Mouse (Mus musculus) urinary bladder, postnatal 10 days (tissue): Measurements from ENCODE around the gene Diras1.
"Not testable (repeated sequence)": the region's sequence is repeated elsewhere in the genome, so short reads cannot be mapped to it uniquely, and the experiment has no call there.

Experiments used
- DNase-seq: peaks from one replicate; pipeline ENCODE4 v3.0.0; 2022; ENCODE audit warnings: low spot score

Gene Diras1

DNA sequence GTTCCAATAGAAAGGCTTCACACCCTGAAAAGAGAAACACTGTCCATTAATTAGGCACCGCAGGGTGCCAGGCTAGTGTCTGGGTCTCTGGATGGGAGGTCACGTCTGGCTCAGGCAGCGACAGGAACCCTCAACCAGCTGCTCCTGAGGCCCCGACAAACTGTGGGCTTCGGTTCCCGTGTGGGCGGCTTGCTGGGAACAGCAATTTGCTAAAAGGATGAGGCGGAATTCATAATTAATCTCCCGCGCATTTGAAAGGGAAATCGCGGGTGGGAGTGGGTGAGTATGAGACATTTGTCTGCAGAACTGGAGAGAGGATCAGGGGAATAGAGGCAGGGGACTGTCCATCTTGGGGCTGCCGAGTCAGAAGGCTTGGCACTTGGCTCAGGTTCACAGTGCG lies 27.4 kb downstream of the Diras1 start:
- no peak for DNase-seq

GRCm38 (mm10) chr10:80997332-80997731 lies 28.1 kb downstream of the Diras1 start:
- DNase-seq = no peak

- DNase-seq = no peak
Observed at GRCm38 (mm10) chr10:80996501-80996900, 29.0 kb downstream of the Diras1 start.

DNA sequence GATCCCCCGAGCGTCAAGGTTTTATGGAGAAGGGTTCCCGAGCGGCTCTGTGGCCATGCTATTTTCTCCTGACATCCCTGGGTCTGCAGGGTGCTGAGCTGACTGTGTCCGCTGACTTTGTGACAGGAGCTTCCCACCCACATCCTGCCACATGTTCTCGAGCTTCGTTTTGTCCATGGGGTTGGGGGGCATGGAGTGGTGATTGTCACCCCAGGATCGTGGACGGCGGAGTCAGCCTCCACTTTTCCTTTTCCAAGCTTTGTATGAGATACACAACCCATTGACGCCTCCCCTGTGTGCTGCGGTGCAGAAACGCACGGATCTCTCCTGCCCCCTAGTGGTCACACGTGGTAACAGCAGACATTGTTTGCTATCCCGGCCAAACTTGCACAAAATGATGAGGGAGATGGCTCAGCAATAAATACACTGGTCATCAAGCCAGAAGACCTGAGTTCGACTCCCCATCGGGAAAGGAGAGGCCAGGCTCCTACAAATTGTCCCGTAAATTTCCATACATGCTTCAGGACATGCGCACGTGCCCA lies 30.3 kb downstream of the Diras1 start:
- DNase-seq = peak; percentile 59

DNA sequence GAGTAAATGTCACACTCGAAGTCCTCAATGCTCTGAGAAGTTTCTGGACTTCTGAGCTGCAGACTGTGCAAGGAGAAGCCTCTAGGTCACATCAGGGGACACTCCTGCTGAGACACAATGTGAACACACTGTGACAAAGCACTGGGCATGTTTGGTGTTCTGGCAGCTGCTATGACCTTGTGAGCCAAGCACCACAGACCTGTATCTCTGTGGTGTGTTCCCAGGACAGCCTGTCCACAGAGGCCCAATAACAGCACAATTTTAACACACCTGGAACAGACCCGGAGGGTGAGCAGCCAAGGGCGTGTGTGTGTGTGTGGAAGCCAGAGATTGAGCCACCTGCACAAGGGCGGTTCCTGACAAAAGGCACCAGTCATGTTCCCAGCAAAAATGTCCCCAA lies 30.8 kb downstream of the Diras1 start:
- no peak for DNase-seq

- no peak for DNase-seq
Observed at GRCm38 (mm10) chr10:80993276-80993675, 32.2 kb downstream of the Diras1 start.

DNA sequence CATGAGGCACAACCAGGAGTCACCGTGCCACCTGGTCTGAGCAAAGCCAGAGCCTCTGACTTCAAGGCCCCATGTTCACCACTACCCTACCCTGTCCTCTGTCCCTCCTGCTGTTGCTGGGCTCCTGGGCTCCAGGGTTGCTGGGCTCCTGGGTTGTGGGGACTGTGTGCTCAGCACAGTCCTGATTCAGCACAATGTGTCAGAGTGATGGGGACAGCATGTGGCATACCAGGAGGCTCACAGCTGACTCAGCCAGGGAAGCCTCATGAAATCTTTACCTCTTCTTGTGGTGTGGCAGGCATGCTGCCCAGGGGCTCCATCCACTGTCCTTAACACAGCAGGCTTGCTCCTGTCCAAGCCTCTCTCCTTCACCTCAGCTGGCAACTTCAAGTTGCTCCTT lies 33.5 kb downstream of the Diras1 start:
- DNase-seq = no peak

- DNase-seq = no peak
Observed at GRCm38 (mm10) chr10:80991007-80991406, 34.5 kb downstream of the Diras1 start.

DNA sequence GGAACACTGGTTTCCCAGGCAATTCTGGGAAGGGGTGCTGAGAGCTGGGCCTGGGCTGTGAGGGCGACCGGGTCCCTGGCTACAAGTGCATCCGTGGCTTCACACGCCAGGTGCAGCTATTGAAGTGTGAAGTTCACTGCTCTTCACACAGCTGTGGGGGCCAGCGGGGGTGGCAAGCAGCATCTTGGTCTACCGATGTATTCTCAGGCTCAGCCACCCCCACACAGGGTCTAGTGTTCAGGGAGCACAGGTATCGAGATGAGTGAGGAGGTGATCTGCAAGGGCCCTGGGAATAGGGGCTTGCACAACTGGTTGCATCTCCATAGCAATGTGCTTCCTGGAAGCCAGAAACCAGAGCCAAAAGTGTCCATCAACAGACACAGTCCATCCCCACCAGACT lies 35.1 kb downstream of the Diras1 start:
- DNase-seq = no peak

DNA sequence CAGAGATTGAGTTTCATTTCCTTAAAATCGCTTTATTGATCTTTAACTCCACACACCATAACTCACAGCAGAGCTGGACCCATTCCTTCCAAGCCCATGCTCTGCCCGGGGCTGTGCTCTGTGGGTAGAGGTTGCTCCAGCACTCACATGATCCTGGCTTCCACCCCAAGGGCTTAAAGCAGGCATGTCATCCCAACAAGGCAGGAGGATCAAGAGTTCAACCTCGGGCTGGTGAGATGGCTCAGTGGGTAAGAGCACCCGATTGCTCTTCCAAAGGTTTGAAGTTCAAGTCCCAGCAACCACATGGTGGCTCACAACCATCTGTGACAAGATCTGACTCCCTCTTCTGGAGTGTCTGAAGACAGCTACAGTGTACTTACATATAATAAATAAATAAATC lies 35.6 kb downstream of the Diras1 start:
- DNase-seq = not testable (repeated sequence)

DNA sequence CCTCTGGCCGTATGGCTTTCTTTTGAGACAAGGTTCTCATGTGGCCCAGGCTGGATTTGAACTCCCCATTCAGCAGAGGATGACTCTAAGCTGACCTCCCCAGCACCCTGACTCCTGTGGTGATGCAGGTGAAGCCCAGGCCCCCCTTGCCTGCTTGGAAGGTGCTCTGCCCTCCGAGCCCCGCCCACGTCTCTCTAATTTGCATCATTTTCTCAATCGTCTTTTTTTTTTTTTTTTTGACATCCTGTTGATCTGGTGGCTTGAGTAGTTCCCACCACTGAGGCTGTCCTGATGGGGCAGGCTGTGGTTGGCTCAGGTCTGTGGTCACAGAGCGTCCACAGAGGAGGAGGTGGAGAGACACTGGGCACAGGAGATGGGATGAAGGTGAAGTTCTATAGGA lies 36.0 kb downstream of the Diras1 start:
- no peak for DNase-seq

DNA sequence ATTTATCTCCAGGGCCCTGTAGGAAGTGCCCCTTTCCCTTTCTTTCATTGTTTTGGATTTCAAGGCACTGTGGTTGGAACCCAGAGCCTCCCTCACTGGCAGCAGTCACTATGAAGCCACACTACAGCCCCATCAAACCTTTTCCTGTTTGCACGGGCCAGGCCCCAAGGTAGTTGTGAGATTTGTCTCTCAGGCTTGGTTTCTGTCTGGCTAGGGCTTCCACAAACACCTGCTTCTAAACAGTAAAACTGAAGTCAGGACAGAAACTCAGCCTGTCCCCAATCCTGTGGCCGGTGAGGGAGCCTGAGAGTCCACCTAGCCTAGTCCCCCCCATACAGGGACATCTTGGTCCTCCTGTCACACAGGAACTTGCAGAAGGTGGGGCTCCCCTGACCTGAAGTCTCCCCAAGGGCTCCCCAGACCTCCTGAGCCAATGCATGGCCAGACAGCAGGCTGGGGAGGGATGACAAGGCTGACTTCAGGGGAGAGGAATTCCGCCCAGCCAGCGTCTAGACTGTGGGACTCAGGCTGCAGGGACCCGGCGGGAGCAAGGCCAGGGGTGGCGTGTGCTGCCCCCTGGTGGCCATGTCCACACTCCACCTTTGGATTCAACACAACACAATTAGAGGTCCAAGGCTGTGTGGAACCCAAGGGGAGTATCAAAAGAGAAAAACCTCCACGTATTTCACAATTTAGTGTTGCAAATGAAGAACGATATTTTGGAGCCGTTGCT lies 37.6 kb downstream of the Diras1 start:
- DNase-seq = peak; percentile 57

DNA sequence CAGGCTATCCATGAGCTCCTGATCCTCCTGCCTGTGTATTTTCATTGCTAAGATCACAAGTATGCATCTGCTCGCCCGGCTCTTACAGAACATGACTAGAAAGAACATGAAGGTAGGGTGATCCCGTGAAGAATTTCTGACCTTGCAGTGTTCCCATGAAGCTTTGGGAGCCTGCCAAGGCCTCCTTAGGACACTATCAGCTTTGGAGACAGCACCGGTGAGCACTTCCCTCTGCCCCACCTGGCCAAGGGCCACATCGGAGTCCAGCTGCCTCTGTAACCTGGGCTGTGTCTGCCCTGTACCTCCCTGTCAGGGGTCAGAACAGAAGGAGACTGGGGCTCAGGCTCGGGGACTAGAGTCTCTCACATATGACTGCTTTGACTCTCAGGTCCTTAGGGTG lies 38.7 kb downstream of the Diras1 start:
- DNase-seq = no peak

DNA sequence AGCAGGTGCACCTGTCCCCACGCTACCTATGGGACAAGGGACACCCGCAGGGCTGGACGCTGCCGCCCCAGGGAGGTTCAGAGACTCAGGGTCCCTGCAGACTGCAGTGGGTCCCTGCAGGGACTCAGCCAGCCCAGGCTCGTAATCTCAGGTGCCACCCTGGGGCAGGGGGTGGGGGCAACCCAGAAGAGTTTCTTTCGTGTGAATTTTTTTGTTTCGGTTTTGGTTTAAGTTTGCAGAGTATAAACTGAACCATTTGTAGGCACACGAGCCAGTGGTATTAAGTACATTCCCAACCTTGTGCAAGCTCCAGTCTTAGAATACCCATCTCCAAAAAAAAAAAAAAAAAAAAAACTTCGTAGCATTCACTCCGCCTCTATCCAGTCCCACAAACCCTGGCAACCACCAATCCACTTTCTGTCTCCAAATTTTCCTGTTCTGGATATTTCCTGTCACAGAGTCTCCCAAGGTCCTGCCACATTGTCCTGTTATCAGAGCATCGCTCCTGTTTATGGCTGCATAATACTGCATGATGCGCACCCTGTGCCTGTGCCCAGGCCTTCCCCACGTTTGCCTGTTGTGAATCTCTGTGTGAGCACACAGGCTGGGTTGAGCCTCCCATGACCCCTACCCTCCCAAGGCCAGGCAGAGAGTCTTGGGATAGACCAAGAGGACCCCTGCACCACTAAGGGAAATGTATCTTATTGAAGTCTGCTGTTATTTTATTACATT lies 39.3 kb downstream of the Diras1 start:
- DNase-seq = no peak

DNA sequence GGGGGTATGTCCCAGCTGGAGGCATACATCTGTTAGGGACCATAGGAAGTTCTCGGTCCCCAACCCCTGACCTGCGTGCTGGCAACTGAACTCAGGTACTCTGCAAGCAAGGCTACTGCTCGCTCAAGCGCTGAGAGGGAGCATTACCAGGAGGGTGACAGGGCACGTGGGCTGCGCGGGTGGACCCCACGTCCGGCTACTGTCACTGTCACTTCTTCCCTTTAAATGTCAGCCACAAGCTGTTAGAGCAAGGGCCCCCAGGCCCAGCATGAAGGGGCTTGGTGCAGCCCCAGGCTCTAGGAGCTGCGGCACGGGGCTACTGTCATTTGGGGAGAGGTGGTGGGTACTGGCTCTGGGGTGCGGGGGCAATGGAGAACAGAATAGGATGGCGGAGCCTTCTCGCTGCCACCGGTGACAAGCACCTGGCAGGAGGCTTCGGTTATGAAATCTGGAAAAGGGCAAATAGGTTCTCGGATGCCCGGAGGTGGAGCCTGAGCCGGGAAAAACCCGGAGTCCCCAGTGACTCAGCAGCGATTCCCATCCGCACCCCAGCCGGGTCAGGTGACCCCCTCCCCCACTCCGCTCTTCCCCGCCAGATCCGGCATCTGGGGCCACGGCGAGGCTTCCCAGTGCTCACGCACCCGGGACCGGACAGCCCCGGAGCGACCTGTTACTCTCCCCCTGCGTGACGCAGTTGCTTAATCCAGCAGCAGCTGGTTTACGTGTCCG lies 40.1 kb downstream of the Diras1 start:
- no peak for DNase-seq

DNA sequence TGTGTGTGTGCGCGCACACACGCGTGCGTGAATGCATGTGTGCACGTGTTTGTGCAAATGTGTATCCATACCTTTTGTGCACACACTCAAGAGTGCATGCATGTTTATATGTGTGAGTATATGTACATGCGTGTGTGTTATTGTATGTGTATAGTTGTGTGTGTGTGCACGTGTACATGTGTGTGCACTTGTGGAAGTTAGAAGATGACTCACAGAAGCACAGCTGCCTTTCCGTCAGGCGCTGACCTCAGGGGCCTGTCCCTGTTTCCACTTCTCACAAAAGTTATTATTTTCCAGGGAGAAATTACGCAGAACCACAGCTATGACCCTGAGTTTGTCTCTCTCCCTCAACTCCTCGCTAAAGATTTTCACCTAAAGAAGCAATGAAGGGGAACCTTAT lies 41.2 kb downstream of the Diras1 start:
- DNase-seq = no peak

GRCm38 (mm10) chr10:80982381-80982780 lies 43.1 kb downstream of the Diras1 start:
- no peak for DNase-seq

- DNase-seq = no peak
Observed at GRCm38 (mm10) chr10:80981564-80982112, 43.8 kb downstream of the Diras1 start.

GRCm38 (mm10) chr10:80975478-80975877 lies 50.0 kb downstream of the Diras1 start:
- no peak for DNase-seq

DNA sequence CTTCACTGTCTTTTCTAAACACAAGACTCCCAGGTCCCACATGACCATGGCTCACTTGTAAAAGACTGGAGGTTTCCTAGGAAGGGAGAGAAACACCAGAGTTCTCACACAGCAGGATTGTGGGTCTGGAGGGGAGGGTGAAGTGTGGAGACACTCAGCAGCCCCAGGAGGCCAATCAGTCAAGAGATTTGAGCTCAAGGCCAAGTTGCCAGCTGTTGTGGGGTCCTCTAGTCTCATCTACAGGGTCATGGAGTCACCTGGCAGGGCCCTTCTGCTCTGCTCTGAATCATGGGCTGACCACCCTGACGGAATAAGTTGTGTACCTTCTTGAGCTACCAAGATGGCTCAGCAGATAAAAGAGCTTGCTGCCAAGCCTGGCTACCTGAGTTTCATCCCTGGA lies 51.7 kb downstream of the Diras1 start:
- no peak for DNase-seq

DNA sequence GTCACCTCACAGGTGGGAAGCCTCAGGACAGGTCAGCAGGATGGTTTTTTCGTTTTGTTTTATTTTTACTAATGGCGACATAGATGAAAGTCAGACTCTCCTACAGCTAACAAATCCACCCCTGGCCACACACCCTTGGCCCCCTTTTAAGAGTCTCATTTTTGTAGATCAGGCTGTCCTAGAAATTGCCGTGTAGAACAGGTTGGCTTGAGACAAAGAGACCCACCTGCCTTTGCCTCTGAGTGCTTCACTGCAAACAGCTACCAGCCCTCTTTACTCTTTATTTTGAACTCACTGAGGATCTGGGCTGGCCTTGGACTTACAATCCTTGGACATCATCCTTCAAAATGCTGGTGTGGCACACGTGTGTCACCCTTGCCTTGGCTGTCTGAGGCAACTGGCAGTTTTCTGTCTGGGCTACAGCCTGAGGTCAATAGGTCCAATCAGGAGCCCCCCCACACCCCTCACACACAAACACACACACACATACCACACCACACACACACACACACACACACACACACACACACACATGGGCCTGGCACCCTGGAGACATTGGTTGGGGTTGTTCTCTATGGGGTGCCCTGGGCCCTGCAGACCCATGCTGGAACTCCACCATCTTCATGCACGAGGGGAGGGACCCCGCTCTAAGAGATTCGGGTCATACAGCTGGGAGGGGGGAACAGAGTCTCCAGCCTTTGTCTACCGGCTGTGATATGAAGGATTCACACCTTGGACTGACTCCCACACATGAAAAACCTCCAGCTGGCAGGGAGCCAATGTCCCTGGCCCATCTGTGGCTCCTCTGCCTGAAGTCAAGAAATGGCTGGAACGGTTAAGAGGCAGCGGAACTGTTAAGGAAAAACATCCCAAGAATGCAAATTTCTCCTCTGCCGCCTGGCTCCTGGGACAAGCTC lies 53.1 kb downstream of the Diras1 start:
- no peak for DNase-seq
